Mouse (Mus musculus) C2C12 (cell line): Measurements from ENCODE around the gene Larp1.

Experiments
- CEBPB ChIP-seq: IDR thresholded peaks from one replicate; pipeline ENCODE4 v1.6.1; 2011; ENCODE audit warnings: low read depth, mild to moderate bottlenecking, control low read depth, moderate library complexity
- CTCF ChIP-seq: IDR thresholded peaks from one replicate; pipeline ENCODE4 v1.5.1; 2011; ENCODE audit not compliant: control insufficient read depth, insufficient read depth, insufficient read length
- FOSL1 ChIP-seq: IDR thresholded peaks from one replicate; pipeline ENCODE4 v1.8.0; 2011; ENCODE audit warnings: mild to moderate bottlenecking, low read length; ENCODE audit not compliant: poor library complexity, insufficient read depth, severe bottlenecking
- MAX ChIP-seq: IDR thresholded peaks from one replicate; pipeline ENCODE4 v1.6.1; 2011; ENCODE audit warnings: mild to moderate bottlenecking, control low read depth
- MYOD1 ChIP-seq: IDR thresholded peaks from one replicate; pipeline ENCODE4 v1.6.1; 2011; ENCODE audit warnings: low read depth; ENCODE audit not compliant: control insufficient read depth, insufficient read length
- USF1 ChIP-seq: IDR thresholded peaks from one replicate; pipeline ENCODE4 v1.6.1; 2011; ENCODE audit warnings: low read depth, mild to moderate bottlenecking, control low read depth, moderate library complexity

- no peak for TF ChIP-seq CTCF
- no peak for TF ChIP-seq USF1
- TF ChIP-seq MAX, result no peak
- no peak for TF ChIP-seq FOSL1
- TF ChIP-seq MYOD1, result no peak
- TF ChIP-seq CEBPB, result no peak
Observed at GRCm38 (mm10) chr11:58005110-58005509, 3.8 kb upstream of the Larp1 start.
